Mouse (Mus musculus): ENCODE measurements around the gene Dusp11. TPM values are rescaled to one million over a fixed set of nuclear protein-coding genes. Genes with fewer than 3 reads are reported as not detected.
"Not testable (repeated sequence)": the region's sequence is repeated elsewhere in the genome, so short reads cannot be mapped to it uniquely, and the experiment has no call there.

Gene Dusp11
- polyA plus RNA-seq, 1 experiment from 2014 or later: 54.6 TPM

DNA sequence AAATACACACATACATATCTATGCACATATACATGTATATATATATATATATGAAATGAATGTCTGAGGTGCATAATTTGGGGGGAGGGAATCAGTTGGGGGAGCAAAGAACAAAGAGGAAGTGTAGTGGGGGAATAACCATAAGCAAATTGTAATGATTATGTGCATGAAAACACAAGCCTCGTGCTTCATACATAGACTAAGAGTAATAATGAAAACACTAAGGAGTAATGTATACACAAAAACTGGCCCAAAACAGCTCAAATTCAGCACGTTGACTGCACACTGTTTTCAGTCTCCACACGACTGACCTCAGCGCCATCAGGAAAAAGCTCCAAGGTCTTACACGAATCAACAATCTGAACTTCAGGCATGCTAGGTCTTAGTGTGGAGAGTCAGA lies 14.8 kb upstream of the Dusp11 start:
- no peak for ATAC-seq (replicated peaks; ENCODE audit: extremely low read depth, insufficient read depth, low FRiP score)
- 81% methylated on average over 5 of the region's 5 CpGs for WGBS
- Histone ChIP-seq H3K4me3 (ENCODE audit: low read length) (no peak overlapping the region), H3K27ac (ENCODE audit: low read length) (no peak overlapping the region), H3K9me3 (replicated peaks; ENCODE audit: control insufficient read depth, low read length) (peaks cover 5% of the 10 kb centered on the region), H3K9ac (ENCODE audit: low read length) (no peak overlapping the region), H3K27me3 (ENCODE audit: control insufficient read depth, insufficient read depth, low read length) (peaks cover 3% of the 10 kb centered on the region; the same call in 1 of the 2 replicates), H3K4me2 (ENCODE audit: low read depth, low read length) (no peak overlapping the region), H3K36me3 (ENCODE audit: control insufficient read depth, insufficient read depth) (no peaks in the 10 kb centered on the region), H3K4me1 (ENCODE audit: control insufficient read depth, insufficient read depth, low read length) (peaks cover 13% of the 10 kb centered on the region)

- peaks cover 3% of the 10 kb centered on the region; the same call in 1 of the 2 replicates for H3K27me3 ChIP-seq (ENCODE audit: control insufficient read depth, insufficient read depth, low read length)
- no peak for ATAC-seq (replicated peaks; ENCODE audit: extremely low read depth, insufficient read depth, low FRiP score)
- WGBS: 73% methylated on average over 1 of the region's 1 CpGs
- H3K9ac ChIP-seq (ENCODE audit: low read length): no peak overlapping the region
- peaks cover 13% of the 10 kb centered on the region for H3K4me1 ChIP-seq (ENCODE audit: control insufficient read depth, insufficient read depth, low read length)
- H3K4me2 ChIP-seq (ENCODE audit: low read depth, low read length): no peak overlapping the region
- H3K36me3 ChIP-seq (ENCODE audit: control insufficient read depth, insufficient read depth): no peaks in the 10 kb centered on the region
- H3K9me3 ChIP-seq (replicated peaks; ENCODE audit: control insufficient read depth, low read length): peaks cover 5% of the 10 kb centered on the region
- no peak overlapping the region for H3K27ac ChIP-seq (ENCODE audit: low read length)
- H3K4me3 ChIP-seq (ENCODE audit: low read length): no peak overlapping the region
Measured at GRCm38 (mm10) chr6:85975761-85976160, 14.3 kb upstream of the Dusp11 start.

DNA sequence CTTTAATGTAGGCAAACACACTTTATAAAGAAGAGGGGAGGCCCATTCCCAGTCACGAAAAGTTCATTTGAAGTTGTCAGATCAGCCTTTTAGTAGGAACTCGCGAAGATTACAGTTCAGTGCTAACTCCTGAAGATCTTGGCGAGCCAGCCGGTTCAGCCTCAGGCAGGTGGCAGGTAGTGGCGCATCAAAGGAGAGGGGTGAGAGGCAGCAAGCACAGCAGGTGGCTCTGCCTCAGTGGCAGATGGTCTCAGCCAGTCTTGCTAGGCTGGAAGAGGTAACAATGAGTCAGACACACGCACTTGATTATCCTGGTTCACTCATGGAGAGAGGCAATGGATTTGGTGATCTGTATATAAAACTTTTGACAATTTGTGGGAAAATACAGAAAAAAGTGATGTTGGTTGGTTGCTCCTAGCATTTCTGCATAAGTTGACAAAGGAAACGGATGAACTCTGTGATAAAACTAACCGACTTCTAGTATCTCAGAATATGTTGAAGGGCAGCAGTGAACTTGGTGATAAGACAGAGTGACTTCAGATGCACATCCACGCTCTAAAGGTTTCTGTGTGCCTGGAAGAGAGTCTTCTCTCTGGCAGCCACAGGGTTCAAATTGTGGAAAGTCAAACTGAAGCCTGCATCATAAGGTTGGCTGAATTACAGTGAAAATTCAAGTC lies 13.6 kb upstream of the Dusp11 start:
- Histone ChIP-seq H3K4me2 (ENCODE audit: low read depth, low read length) (no peak overlapping the region), H3K36me3 (ENCODE audit: control insufficient read depth, insufficient read depth) (no peaks in the 10 kb centered on the region), H3K27me3 (ENCODE audit: control insufficient read depth, insufficient read depth, low read length) (peaks cover 3% of the 10 kb centered on the region; the same call in 1 of the 2 replicates), H3K27ac (ENCODE audit: low read length) (no peak overlapping the region), H3K9me3 (replicated peaks; ENCODE audit: control insufficient read depth, low read length) (peaks cover 5% of the 10 kb centered on the region), H3K4me1 (ENCODE audit: control insufficient read depth, insufficient read depth, low read length) (peaks cover 13% of the 10 kb centered on the region), H3K9ac (ENCODE audit: low read length) (no peak overlapping the region), H3K4me3 (ENCODE audit: low read length) (no peak overlapping the region)
- WGBS: 52% methylated on average over 10 of the region's 10 CpGs
- no peak for ATAC-seq (replicated peaks; ENCODE audit: extremely low read depth, insufficient read depth, low FRiP score)

DNA sequence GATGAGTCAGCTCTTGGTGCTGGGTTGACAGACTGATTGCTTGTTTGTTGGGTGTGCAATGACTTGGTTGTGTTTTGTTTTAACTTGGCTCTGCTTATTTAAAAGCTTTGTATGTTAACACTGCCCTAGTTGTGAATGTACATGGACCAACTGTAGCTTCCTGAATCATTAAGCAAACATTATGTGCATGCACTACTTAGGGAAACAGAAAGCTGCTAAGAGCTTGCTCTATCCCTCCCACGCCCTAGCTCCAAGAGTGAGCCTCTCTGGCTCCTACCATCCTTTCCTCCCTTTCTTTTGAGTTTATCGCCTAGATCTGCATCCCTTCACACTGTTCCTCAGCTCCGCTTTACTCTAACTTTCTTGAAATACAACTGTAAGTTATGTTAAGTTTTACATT lies 11.9 kb upstream of the Dusp11 start:
- Histone ChIP-seq H3K27ac (ENCODE audit: low read length) (no peak overlapping the region; the same call in 1 of the 2 replicates), H3K9ac (ENCODE audit: low read length) (no peak overlapping the region), H3K27me3 (ENCODE audit: control insufficient read depth, insufficient read depth, low read length) (peaks cover 3% of the 10 kb centered on the region; the same call in 1 of the 2 replicates), H3K4me3 (ENCODE audit: low read length) (no peak overlapping the region), H3K9me3 (replicated peaks; ENCODE audit: control insufficient read depth, low read length) (peaks cover under 1% of the 10 kb centered on the region; the same call in 1 of the 2 replicates), H3K36me3 (ENCODE audit: control insufficient read depth, insufficient read depth) (no peaks in the 10 kb centered on the region), H3K4me1 (ENCODE audit: control insufficient read depth, insufficient read depth, low read length) (peaks cover 13% of the 10 kb centered on the region), H3K4me2 (ENCODE audit: low read depth, low read length) (no peak overlapping the region)
- ATAC-seq (replicated peaks; ENCODE audit: extremely low read depth, insufficient read depth, low FRiP score): no peak
- WGBS: 79% methylated on average over 3 of the region's 3 CpGs

DNA sequence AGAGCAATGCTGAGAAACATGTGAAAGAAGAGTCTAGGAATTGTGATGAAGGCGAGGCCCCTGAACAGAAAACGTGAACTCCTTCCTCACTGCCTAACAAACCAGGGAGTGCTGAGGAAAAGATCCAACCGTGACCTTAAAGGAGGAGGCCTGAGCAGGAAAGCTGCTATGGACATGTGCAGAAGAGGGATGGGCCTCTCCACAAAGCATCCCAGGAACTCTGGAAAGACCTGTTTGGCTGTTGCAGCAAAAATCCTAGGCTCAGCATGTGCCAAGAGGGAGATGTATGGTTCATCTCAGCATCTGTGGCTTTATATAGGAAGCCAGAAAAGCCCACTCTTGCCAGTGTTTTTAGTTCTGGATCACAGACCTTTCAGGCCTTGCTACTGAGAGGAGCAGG lies 11.2 kb upstream of the Dusp11 start:
- no peak for ATAC-seq (replicated peaks; ENCODE audit: extremely low read depth, insufficient read depth, low FRiP score)
- Histone ChIP-seq H3K36me3 (ENCODE audit: control insufficient read depth, insufficient read depth) (no peaks in the 10 kb centered on the region), H3K27ac (ENCODE audit: low read length) (peak overlapping the region; percentile 66), H3K9ac (ENCODE audit: low read length) (0 out of 2 replicates have a peak overlapping the region, but pooled peaks have one; percentile 9), H3K4me3 (ENCODE audit: low read length) (no peak overlapping the region), H3K9me3 (replicated peaks; ENCODE audit: control insufficient read depth, low read length) (no peaks in the 10 kb centered on the region), H3K4me2 (ENCODE audit: low read depth, low read length) (peak overlapping the region; percentile 5; the same call in 1 of the 2 replicates), H3K27me3 (ENCODE audit: control insufficient read depth, insufficient read depth, low read length) (peaks cover 3% of the 10 kb centered on the region; the same call in 1 of the 2 replicates), H3K4me1 (ENCODE audit: control insufficient read depth, insufficient read depth, low read length) (peaks cover 13% of the 10 kb centered on the region)
- WGBS: 29% methylated on average over 3 of the region's 3 CpGs

GRCm38 (mm10) chr6:85969889-85970288 lies 8.4 kb upstream of the Dusp11 start:
- Histone ChIP-seq H3K9me3 (replicated peaks; ENCODE audit: control insufficient read depth, low read length) (no peaks in the 10 kb centered on the region), H3K4me3 (ENCODE audit: low read length) (no peak overlapping the region), H3K36me3 (ENCODE audit: control insufficient read depth, insufficient read depth) (no peaks in the 10 kb centered on the region), H3K4me1 (ENCODE audit: control insufficient read depth, insufficient read depth, low read length) (peaks cover 22% of the 10 kb centered on the region), H3K27me3 (ENCODE audit: control insufficient read depth, insufficient read depth, low read length) (no peaks in the 10 kb centered on the region), H3K4me2 (ENCODE audit: low read depth, low read length) (no peak overlapping the region), H3K27ac (ENCODE audit: low read length) (no peak overlapping the region), H3K9ac (ENCODE audit: low read length) (no peak overlapping the region)
- no peak for ATAC-seq (replicated peaks; ENCODE audit: extremely low read depth, insufficient read depth, low FRiP score)
- WGBS: 21% methylated on average over 2 of the region's 2 CpGs

DNA sequence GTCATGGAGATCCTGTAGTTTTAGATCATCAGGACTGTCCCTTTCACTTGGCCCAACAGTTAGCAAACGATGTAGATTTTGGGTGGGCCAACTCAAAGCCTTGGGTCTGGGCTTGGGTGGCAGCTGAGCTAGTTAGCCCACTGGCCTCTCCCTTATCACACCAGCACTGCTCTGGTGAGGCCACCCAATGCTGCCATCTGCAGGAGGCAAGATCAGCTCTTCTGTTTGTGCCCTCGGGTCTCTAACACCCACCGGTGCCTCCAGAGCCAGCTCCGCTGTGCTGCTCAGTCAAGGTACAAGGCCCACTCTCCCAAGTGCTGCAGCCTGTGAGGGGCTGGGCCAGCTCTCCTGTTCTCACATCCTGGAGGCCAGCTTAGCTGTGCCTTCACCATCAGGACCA lies 5.2 kb upstream of the Dusp11 start:
- Histone ChIP-seq H3K4me2 (ENCODE audit: low read depth, low read length) (no peak overlapping the region), H3K27me3 (ENCODE audit: control insufficient read depth, insufficient read depth, low read length) (no peaks in the 10 kb centered on the region), H3K27ac (ENCODE audit: low read length) (no peak overlapping the region), H3K9ac (ENCODE audit: low read length) (no peak overlapping the region), H3K9me3 (replicated peaks; ENCODE audit: control insufficient read depth, low read length) (no peaks in the 10 kb centered on the region), H3K36me3 (ENCODE audit: control insufficient read depth, insufficient read depth) (no peaks in the 10 kb centered on the region), H3K4me3 (ENCODE audit: low read length) (no peak overlapping the region), H3K4me1 (ENCODE audit: control insufficient read depth, insufficient read depth, low read length) (peaks cover 9% of the 10 kb centered on the region)
- WGBS: 67% methylated on average over 4 of the region's 4 CpGs
- no peak for ATAC-seq (replicated peaks; ENCODE audit: extremely low read depth, insufficient read depth, low FRiP score)

- not testable (repeated sequence) for H3K27ac ChIP-seq (ENCODE audit: low read length); H3K4me1 ChIP-seq (ENCODE audit: control insufficient read depth, insufficient read depth, low read length); H3K27me3 ChIP-seq (ENCODE audit: control insufficient read depth, insufficient read depth, low read length); H3K36me3 ChIP-seq (ENCODE audit: control insufficient read depth, insufficient read depth); H3K9ac ChIP-seq (ENCODE audit: low read length); H3K9me3 ChIP-seq (replicated peaks; ENCODE audit: control insufficient read depth, low read length); H3K4me3 ChIP-seq (ENCODE audit: low read length); ATAC-seq (replicated peaks; ENCODE audit: extremely low read depth, insufficient read depth, low FRiP score); H3K4me2 ChIP-seq (ENCODE audit: low read depth, low read length)
- WGBS: 26% methylated on average over 4 of the region's 6 CpGs
Measured at GRCm38 (mm10) chr6:85966081-85966480, 4.6 kb upstream of the Dusp11 start.

DNA sequence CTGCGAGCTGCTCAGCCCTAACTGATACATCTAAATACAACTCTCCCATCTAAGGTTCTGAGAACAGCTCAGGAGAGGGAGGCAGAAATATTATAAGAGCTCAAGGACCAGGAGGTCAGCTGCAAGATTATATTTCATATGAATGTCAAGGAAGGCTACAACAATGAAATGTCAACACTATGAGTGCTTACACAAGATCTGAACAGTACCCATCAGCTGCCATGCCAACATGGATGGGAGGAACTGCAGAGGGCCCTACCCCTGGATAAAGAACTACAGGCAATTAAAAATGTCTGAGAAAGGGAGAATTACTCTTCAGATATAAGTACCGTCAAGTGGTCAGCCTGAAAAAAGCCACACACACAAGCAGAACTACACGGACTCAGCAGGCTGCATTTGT lies 3.9 kb downstream of the Dusp11 start:
- Histone ChIP-seq H3K4me1 (ENCODE audit: control insufficient read depth, insufficient read depth, low read length) (peaks cover 11% of the 10 kb centered on the region), H3K27me3 (ENCODE audit: control insufficient read depth, insufficient read depth, low read length) (no peaks in the 10 kb centered on the region), H3K4me2 (ENCODE audit: low read depth, low read length) (no peak overlapping the region), H3K27ac (ENCODE audit: low read length) (no peak overlapping the region), H3K9ac (ENCODE audit: low read length) (no peak overlapping the region), H3K9me3 (replicated peaks; ENCODE audit: control insufficient read depth, low read length) (no peaks in the 10 kb centered on the region), H3K4me3 (ENCODE audit: low read length) (no peak overlapping the region), H3K36me3 (ENCODE audit: control insufficient read depth, insufficient read depth) (peaks cover 35% of the 10 kb centered on the region)
- WGBS: 80% methylated on average over 3 of the region's 3 CpGs
- no peak for ATAC-seq (replicated peaks; ENCODE audit: extremely low read depth, insufficient read depth, low FRiP score)
